Mouse (Mus musculus) C2C12 (cell line): ENCODE results near the gene Flcn.

Source experiments
- CEBPB ChIP-seq: IDR thresholded peaks from one replicate; pipeline ENCODE4 v1.6.1; 2011; ENCODE audit warnings: low read depth, mild to moderate bottlenecking, control low read depth, moderate library complexity
- CTCF ChIP-seq: IDR thresholded peaks from one replicate; pipeline ENCODE4 v1.5.1; 2011; ENCODE audit not compliant: control insufficient read depth, insufficient read depth, insufficient read length
- FOSL1 ChIP-seq: IDR thresholded peaks from one replicate; pipeline ENCODE4 v1.8.0; 2011; ENCODE audit warnings: mild to moderate bottlenecking, low read length; ENCODE audit not compliant: poor library complexity, insufficient read depth, severe bottlenecking
- MAX ChIP-seq: IDR thresholded peaks from one replicate; pipeline ENCODE4 v1.6.1; 2011; ENCODE audit warnings: mild to moderate bottlenecking, control low read depth
- USF1 ChIP-seq: IDR thresholded peaks from one replicate; pipeline ENCODE4 v1.6.1; 2011; ENCODE audit warnings: low read depth, mild to moderate bottlenecking, control low read depth, moderate library complexity

DNA sequence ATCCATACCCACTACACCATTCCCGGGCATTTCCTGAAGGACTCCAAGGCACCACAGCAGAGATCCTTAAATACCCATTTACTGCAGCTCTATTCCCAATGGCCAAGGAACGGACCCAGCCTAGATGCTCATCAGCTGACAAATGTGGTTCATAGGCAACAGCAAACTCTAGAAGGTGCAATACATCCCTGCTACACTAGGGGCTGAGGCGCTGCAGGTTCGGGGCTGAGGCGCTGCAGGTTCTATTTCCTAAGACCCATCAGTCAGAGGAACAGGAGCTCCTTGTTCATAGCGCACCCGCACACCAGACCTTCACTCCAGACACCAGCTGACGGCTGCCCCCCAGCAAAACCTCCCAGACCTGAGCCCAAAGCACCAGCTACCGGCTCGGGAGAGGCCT, 9.4 kb downstream of the Flcn start:
- TF ChIP-seq CTCF, result no peak
- TF ChIP-seq MAX, result no peak
- no peak for TF ChIP-seq USF1
- TF ChIP-seq CEBPB, result no peak
- no peak for TF ChIP-seq FOSL1
